Mouse (Mus musculus) stomach, postnatal 0 days (tissue): ENCODE measurements around the gene E2f3.

Experiments used
- CTCF ChIP-seq: IDR thresholded peaks from 2 replicates; pipeline ENCODE4 v1.5.1; 2016; ENCODE audit warnings: antibody characterized with exemption, low read depth, mild to moderate bottlenecking, moderate library complexity
- EP300 ChIP-seq: optimal IDR thresholded peaks from 2 replicates; pipeline ENCODE3; 2016; ENCODE audit warnings: antibody characterized with exemption

GRCm38 (mm10) chr13:29916561-29916960 is 69.3 kb downstream of the E2f3 start:
- TF ChIP-seq CTCF (no peak), EP300 (no peak)
